Mouse (Mus musculus) heart, adult 2 months (tissue): ENCODE results near the gene Rap1gap. TPM values are rescaled to one million over a fixed set of nuclear protein-coding genes. Genes with fewer than 3 reads are reported as not detected.

Experiments
- DNase-seq, 2 experiments: peaks; one replicate each; pipeline ENCODE4 v3.0.0; 2021
- H3K27ac ChIP-seq: fragments of 200-600 bp; 2 replicates; pipeline ENCODE4 v1.8.1; 2022
- H3K27me3 ChIP-seq: fragments of 200-500 bp; 2 replicates; pipeline ENCODE4 v1.6.1; 2012; ENCODE audit warnings: mild to moderate bottlenecking, low read length, inconsistent platforms, mixed read lengths; ENCODE audit not compliant: control insufficient read depth, insufficient read depth
- H3K36me3 ChIP-seq: fragments of 200-500 bp; 2 replicates; pipeline ENCODE4 v1.6.1; 2012; ENCODE audit warnings: low read length, inconsistent platforms; ENCODE audit not compliant: control insufficient read depth, insufficient read depth
- H3K4me1 ChIP-seq: fragments of 200-500 bp; 2 replicates; pipeline ENCODE4 v1.6.1; 2011; ENCODE audit warnings: low read length; ENCODE audit not compliant: control insufficient read depth, insufficient read depth
- H3K4me3 ChIP-seq: fragments of 200-600 bp; 2 replicates; pipeline ENCODE4 v1.8.1; 2022
- H3K79me2 ChIP-seq: fragments of 200-500 bp; replicated peaks from 2 replicates; pipeline ENCODE4 v1.6.1; 2012; ENCODE audit warnings: mild to moderate bottlenecking, inconsistent platforms, low read length, moderate library complexity, mixed read lengths; ENCODE audit not compliant: control insufficient read depth, insufficient read depth
- H3K9ac ChIP-seq: fragments of 200-500 bp; 2 replicates; pipeline ENCODE4 v1.6.1; 2012; ENCODE audit warnings: low read depth, mild to moderate bottlenecking, control low read depth, inconsistent platforms, low read length, mixed read lengths
- CTCF ChIP-seq: fragments of 200-600 bp; IDR thresholded peaks from 2 replicates; pipeline ENCODE4 v1.8.1; 2022; ENCODE audit warnings: antibody characterized with exemption, mild to moderate bottlenecking, moderate library complexity
- EP300 ChIP-seq: fragments of 200-500 bp; IDR thresholded peaks from 2 replicates; pipeline ENCODE4 v1.6.1; 2011; ENCODE audit warnings: low read depth, low read length, control low read depth; ENCODE audit not compliant: insufficient read depth
- POLR2A ChIP-seq: fragments of 200-500 bp; IDR thresholded peaks from 2 replicates; pipeline ENCODE4 v1.6.1; 2011; ENCODE audit warnings: mild to moderate bottlenecking, low read depth, low read length, control low read depth; ENCODE audit not compliant: insufficient read depth
- WGBS: fragments of 180-500 bp; shearing (Covaris S2); methylation state at CpG from one replicate; pipeline ENCODE4 v1.1.7; 2018; 5-methylcytosine and 5-hydroxymethylcytosine counted together
- intact Hi-C: fragments of 180-260 bp; cut with DNase I; formaldehyde crosslinking; loops from one replicate; pipeline ENCODE4 v1.15.1; 2025
- polyA plus RNA-seq: library from polyadenylated mRNA; depleted of rRNA; stranded (reverse); fragments of >200 nt; gene quantifications from 2 replicates; pipeline ENCODE4 v1.2.3, GENCODE M21; 2012
- total RNA-seq, 2 experiments: library from RNA; stranded (reverse); gene quantifications; 2 replicates each; pipeline ENCODE4 v1.2.3; 2021

Gene Rap1gap
- total and polyA plus RNA-seq, 3 experiments: 14.7 to 35.9 (median 15.6) TPM

GRCm38 (mm10) chr4:137680721-137681120, 16.2 kb downstream of the Rap1gap start:
- Histone ChIP-seq H3K27ac (no peak overlapping the region), H3K79me2 (no peaks in the 10 kb centered on the region), H3K9ac (no peak overlapping the region), H3K36me3 (no peaks in the 10 kb centered on the region), H3K4me3 (no peak overlapping the region), H3K4me1 (no peaks in the 10 kb centered on the region), H3K27me3 (0 out of 2 replicates have a peak, but pooled peaks cover 2% of the 10 kb centered on the region)
- DNase-seq: no peak
- intact Hi-C loops: loop anchor here (5.0 kb wide), 1 partner anchor 152 kb away; no protein-coding TSS in a partner anchor
- TF ChIP-seq POLR2A: no peak
- no peak for TF ChIP-seq EP300
- no peak for TF ChIP-seq CTCF
- 55% methylated on average over 7 of the region's 7 CpGs for WGBS

DNA sequence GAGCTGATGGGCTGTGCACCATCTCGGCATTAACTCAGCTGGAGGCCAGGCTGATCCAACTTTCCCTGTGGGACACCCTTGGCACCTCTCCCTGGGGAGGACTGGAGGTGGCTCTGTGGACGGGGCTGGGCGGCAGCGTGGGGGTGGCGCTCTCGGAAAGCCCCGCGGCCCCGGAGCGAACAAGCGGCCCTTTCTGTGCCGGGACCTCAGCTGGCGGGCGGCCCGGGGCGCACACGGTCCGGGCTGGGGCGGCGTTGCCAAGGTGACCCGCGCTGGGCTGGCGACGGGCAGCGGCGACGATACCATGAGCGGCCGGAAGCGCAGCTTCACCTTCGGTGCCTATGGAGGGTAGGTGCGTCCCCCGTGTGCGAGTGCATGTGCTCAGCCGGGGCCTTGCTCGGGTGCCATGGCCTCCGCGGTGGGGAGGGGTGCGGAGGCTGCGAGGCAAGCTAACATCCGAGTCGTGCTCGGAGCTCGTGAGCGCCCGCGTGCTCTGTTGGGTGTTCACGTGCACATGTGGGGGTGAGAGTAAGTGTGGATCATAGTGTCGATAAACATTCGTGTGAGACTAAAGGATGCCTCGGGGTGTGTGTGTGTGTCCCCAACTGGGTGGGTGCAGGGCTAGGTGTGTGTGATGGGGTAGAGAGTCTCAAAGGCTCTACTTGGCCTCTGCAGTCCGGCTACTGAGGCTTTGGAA, 17.0 kb downstream of the Rap1gap start:
- Histone ChIP-seq H3K4me3 (peak overlapping the region; percentile 36), H3K4me1 (no peaks in the 10 kb centered on the region), H3K36me3 (no peaks in the 10 kb centered on the region), H3K27me3 (0 out of 2 replicates have a peak, but pooled peaks cover 2% of the 10 kb centered on the region), H3K79me2 (no peaks in the 10 kb centered on the region), H3K9ac (no peak overlapping the region), H3K27ac (no peak overlapping the region)
- intact Hi-C loops: loop anchor here (5.0 kb wide), 1 partner anchor 151 kb away; no protein-coding TSS in a partner anchor
- peak in 1 of 2 experiments; percentile 37 for DNase-seq
- no peak for TF ChIP-seq POLR2A
- 6% methylated on average over 52 of the region's 52 CpGs for WGBS

- H3K36me3 ChIP-seq: no peaks in the 10 kb centered on the region
- intact Hi-C loops: loop anchor here (5.0 kb wide), 1 partner anchor 149 kb away; no protein-coding TSS in a partner anchor
- no peaks in the 10 kb centered on the region for H3K4me1 ChIP-seq
- 0 out of 2 replicates have a peak, but pooled peaks cover 2% of the 10 kb centered on the region for H3K27me3 ChIP-seq
- DNase-seq: peak in 1 of 2 experiments; percentile 46
- H3K9ac ChIP-seq: no peak overlapping the region
- H3K4me3 ChIP-seq: no peak overlapping the region
- no peak overlapping the region for H3K27ac ChIP-seq
- 44% methylated on average over 7 of the region's 7 CpGs for WGBS
- TF ChIP-seq POLR2A (no peak), EP300 (peak; percentile 54; the same call in 1 of the 2 replicates), CTCF (peak; percentile 95)
- no peaks in the 10 kb centered on the region for H3K79me2 ChIP-seq
Measured at GRCm38 (mm10) chr4:137682961-137683453, 18.5 kb downstream of the Rap1gap start.

DNA sequence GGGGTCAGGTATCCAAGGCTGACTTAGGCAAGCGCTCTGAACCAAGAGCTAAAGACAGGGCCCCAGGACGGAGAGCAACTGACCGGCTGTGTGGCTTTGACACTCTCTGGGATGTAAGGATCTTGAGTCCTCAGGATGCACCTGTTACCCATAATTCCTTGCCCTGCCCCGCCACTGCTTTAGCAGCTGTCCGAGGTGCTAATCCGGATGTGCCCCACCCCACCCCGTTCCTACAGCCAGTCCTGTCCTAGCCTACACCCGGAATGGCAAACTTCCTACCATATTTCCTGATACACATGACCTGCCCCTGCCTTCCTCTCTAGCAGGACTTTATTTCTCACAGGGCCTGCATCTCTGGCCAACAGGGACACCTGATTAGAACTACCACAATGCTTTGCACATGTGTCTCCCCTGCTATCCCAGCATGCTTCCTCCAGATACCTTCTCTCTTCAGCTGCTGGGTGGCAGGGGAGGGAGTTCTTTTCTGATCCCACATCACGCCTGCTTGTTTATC, 20.4 kb downstream of the Rap1gap start:
- H3K9ac ChIP-seq: no peak overlapping the region
- DNase-seq: no peak
- no peak overlapping the region for H3K27ac ChIP-seq
- intact Hi-C loops: loop anchor here (5.0 kb wide), 1 partner anchor 147 kb away; no protein-coding TSS in a partner anchor
- H3K36me3 ChIP-seq: no peaks in the 10 kb centered on the region
- 0 out of 2 replicates have a peak, but pooled peaks cover 2% of the 10 kb centered on the region for H3K27me3 ChIP-seq
- WGBS: 29% methylated on average over 9 of the region's 9 CpGs
- TF ChIP-seq CTCF: no peak
- no peaks in the 10 kb centered on the region for H3K4me1 ChIP-seq
- H3K79me2 ChIP-seq: no peaks in the 10 kb centered on the region
- H3K4me3 ChIP-seq: no peak overlapping the region

- 84% methylated on average over 5 of the region's 5 CpGs for WGBS
- DNase-seq: no peak
- H3K79me2 ChIP-seq: no peaks in the 10 kb centered on the region
- no peak for TF ChIP-seq POLR2A
- no peak for TF ChIP-seq EP300
- no peak for TF ChIP-seq CTCF
- H3K27ac ChIP-seq: no peak overlapping the region
- H3K36me3 ChIP-seq: no peaks in the 10 kb centered on the region
- no peak overlapping the region for H3K4me3 ChIP-seq
- intact Hi-C loops: no loop called here
- H3K9ac ChIP-seq: no peak overlapping the region
- no peaks in the 10 kb centered on the region for H3K4me1 ChIP-seq
- 0 out of 2 replicates have a peak, but pooled peaks cover 2% of the 10 kb centered on the region for H3K27me3 ChIP-seq
Measured at GRCm38 (mm10) chr4:137686303-137686702, 21.8 kb downstream of the Rap1gap start.

- DNase-seq: no peak
- H3K27me3 ChIP-seq: no peaks in the 10 kb centered on the region
- no peaks in the 10 kb centered on the region for H3K36me3 ChIP-seq
- no peak overlapping the region for H3K9ac ChIP-seq
- H3K27ac ChIP-seq: no peak overlapping the region
- intact Hi-C loops: no loop called here
- TF ChIP-seq CTCF (no peak), POLR2A (no peak), EP300 (no peak)
- 63% methylated on average over 14 of the region's 14 CpGs for WGBS
- H3K4me1 ChIP-seq: no peaks in the 10 kb centered on the region
- H3K79me2 ChIP-seq: no peaks in the 10 kb centered on the region
- H3K4me3 ChIP-seq: no peak overlapping the region
Measured at GRCm38 (mm10) chr4:137687234-137687825, 22.8 kb downstream of the Rap1gap start.
